Comparison of ENCODE assay signal across 27 mouse cellular contexts in genomic region chr12:78914458-78914857, GRCm38 (mm10). TPM values are rescaled to one million over a fixed set of nuclear protein-coding genes. Genes with fewer than 3 reads are reported as not detected.
DNase-seq lines count a peak whose midpoint lies in the region; TF ChIP-seq lines count a peak whose summit lies in the region.
"Had no signal": no experiment of that assay in that cellular context is flagged by ENCODE, and none has a peak within 500 bp of the region (broad histone marks: within the 10 kb centered on the region; RNA-seq: fewer than 3 reads in every experiment).

No protein-coding gene starts in this region.

- H3K4me3 ChIP-seq in myocyte, result no peak overlapping the region
- H3K4me3 ChIP-seq: forebrain, embryonic 13.5 days; megakaryocyte, embryonic 14.5 days; midbrain, embryonic 12.5 days; neural tube, embryonic 13.5 days had no signal

- peak; percentile 40 for DNase-seq in urinary bladder, postnatal 14 days (ENCODE audit: low spot score)
- no peak for DNase-seq in urinary bladder, postnatal 4 days (ENCODE audit: low spot score in 2 of 2)
- peak; percentile 74 for DNase-seq in large intestine, adult 2 months (ENCODE audit: low read depth, low spot score)
- no peak for DNase-seq in thymus, postnatal 25 days
- no peak for DNase-seq in B cell, adult 2 months
- DNase-seq in retina, embryonic 14.5 days (ENCODE audit: low spot score), result no peak
- DNase-seq: adrenal gland, adult 8-10 months; cerebellum, adult 9-10 months; cerebellum, postnatal 36 days; gastrocnemius, postnatal 25 days; heart, adult 11 months; heart, postnatal 4 days; kidney, adult 2 months; kidney, postnatal 4 days; lung, postnatal 4 days; retina, postnatal 1 day; right cerebral cortex, postnatal 14 days; thymus, adult 18-20 months; thymus, postnatal 36 days had no signal

- TF ChIP-seq POLR2A in myocyte (IDR thresholded peaks at IDR 0.05; ENCODE audit: insufficient read length, low read depth), result no peak

- H3K36me3 ChIP-seq in myocyte (ENCODE audit: control insufficient read depth, insufficient read depth), result no peaks in the 10 kb centered on the region
- H3K36me3 ChIP-seq: G1E; midbrain, embryonic 12.5 days; neural tube, embryonic 13.5 days had no signal

- no peak overlapping the region for H3K4me2 ChIP-seq in myocyte (ENCODE audit: low read depth)
- H3K4me2 ChIP-seq: forebrain, embryonic 13.5 days; heart, embryonic 11.5 days; hindbrain, embryonic 14.5 days; midbrain, embryonic 12.5 days; neural tube, embryonic 13.5 days had no signal

- 25% methylated on average over 4 of the region's 4 CpGs for WGBS in large intestine, adult 2 months

- H3K79me2 ChIP-seq in myocyte (ENCODE audit: control insufficient read depth, insufficient read depth), result no peaks in the 10 kb centered on the region

- H3K27me3 ChIP-seq in myocyte (ENCODE audit: control insufficient read depth, insufficient read depth, insufficient read length), result no peaks in the 10 kb centered on the region
- H3K27me3 ChIP-seq: megakaryocyte, embryonic 14.5 days had no signal

- no peak overlapping the region for H3ac ChIP-seq in myocyte (ENCODE audit: control insufficient read depth, insufficient read length)

TF ChIP-seq in myocyte, 11 proteins besides CTCF, POLR2A, EP300 and RAD21:
- TF ChIP-seq MAX (IDR thresholded peaks at IDR 0.05; ENCODE audit: low read depth) (no peak), SRF (IDR thresholded peaks at IDR 0.05; ENCODE audit: control insufficient read depth, insufficient read length, low read depth) (no peak), USF1 (IDR thresholded peaks at IDR 0.05; ENCODE audit: low read depth) (no peak), MYOG (IDR thresholded peaks at IDR 0.05; ENCODE audit: control insufficient read depth in 1 of 3, insufficient read depth in 1 of 3, insufficient read length in 2 of 3, low read depth in 2 of 3) (no peak), REST (IDR thresholded peaks at IDR 0.05; ENCODE audit: insufficient read depth, insufficient read length) (no peak), CEBPB (IDR thresholded peaks at IDR 0.05; ENCODE audit: insufficient read depth, poor library complexity, severe bottlenecking) (peak; percentile 52; the same call in 1 of the 2 replicates), E2F4 (IDR thresholded peaks at IDR 0.05; ENCODE audit: insufficient read depth) (no peak)

RNA-seq across cellular contexts. Expression of gene Plek2, which starts 7.7 kb away (rescaled TPM):
- 16.3 and 37.4 TPM in 2 replicates for polyA plus RNA-seq in large intestine, adult 2 months (2012; rRNA removed)
- 0.55 TPM for polyA plus RNA-seq in myocyte (2012; fragmentation: generic; extraction: Trizol)
- polyA plus RNA-seq: G1E had no signal

RNA-seq across cellular contexts. Expression of gene Eif2s1, which starts 52.8 kb away (rescaled TPM):
- 11.5 and 12.7 TPM in 2 replicates for polyA plus RNA-seq in large intestine, adult 2 months (2012; rRNA removed)
- polyA plus RNA-seq in myocyte (2012; fragmentation: generic; extraction: Trizol), result 45.6 TPM

RNA-seq across cellular contexts. Expression of gene Atp6v1d, which starts 53.0 kb away (rescaled TPM):
- 11.9 and 13.8 TPM in 2 replicates for polyA plus RNA-seq in large intestine, adult 2 months (2012; rRNA removed)
- 68.7 TPM for polyA plus RNA-seq in myocyte (2012; fragmentation: generic; extraction: Trizol)

Comparison
In these comparisons a context has a peak if more than half of its experiments do, and no peak if none do; other contexts are left out.
1. DNase-seq: peak in urinary bladder, postnatal 14 days (single experiment) and large intestine, adult 2 months (single experiment); none in urinary bladder, postnatal 4 days (0 of 2), thymus, postnatal 25 days (single experiment), B cell, adult 2 months (0 of 2) and retina, embryonic 14.5 days (single experiment).
2. RNA of gene Plek2, which starts 7.7 kb away (polyA plus RNA-seq): 16.3 to 37.4 TPM in large intestine, adult 2 months; 0.55 TPM in myocyte (single experiment); every median in the first group is over 10 times any median in the second.